Mouse (Mus musculus) left cerebral cortex, adult 8-10 months (tissue): ENCODE results near the gene Inpp5k. TPM values are rescaled to one million over a fixed set of nuclear protein-coding genes. Genes with fewer than 3 reads are reported as not detected.
A peak's percentile ranks its signal among the peaks of the same experiment; 100 is the strongest.

Source experiments
- DNase-seq, 2 experiments: peaks; one replicate each; pipeline ENCODE4 v3.0.0; 2022; ENCODE audit warnings: low spot score in 2 of 2
- total RNA-seq, 4 experiments: library from RNA; stranded (reverse); gene quantifications; 2 replicates each; pipeline ENCODE4 v1.2.4; 2022

Gene Inpp5k
- total RNA-seq, 4 experiments from 2014 or later, result 41.3 to 43.5 (median 42.5) TPM

DNA sequence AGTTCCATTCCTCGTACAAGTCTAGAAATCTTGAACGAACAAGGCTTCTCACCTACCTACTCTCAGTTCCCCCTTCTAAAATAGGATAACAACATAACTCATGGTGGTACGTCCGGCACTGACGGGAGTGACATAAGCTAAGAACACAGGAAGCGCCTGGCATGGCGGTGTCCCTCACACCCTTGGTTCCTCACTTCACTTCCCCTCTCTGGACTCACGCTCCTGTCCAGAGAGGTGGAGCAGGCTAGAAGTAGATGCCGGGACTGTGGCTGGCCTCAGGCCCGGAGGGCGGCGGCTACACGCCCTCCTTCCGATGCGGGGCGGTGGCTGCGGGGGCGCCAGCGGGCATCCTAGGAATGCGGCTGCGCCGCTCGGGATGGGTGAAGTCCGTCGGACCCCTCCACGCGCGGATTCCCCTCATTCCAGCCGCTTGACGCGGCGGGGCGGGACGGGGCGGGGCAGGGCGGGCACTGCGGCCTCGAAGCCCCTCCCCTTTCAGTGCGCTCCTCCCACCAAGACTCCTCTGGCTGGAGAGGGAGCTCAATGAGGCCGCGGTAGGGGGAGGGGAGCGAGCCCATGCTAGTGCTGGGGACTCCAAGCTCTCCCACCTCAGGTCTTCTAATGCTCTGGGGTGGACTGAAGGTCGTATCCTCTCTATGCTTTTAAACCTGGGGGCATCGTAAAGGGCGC lies 23.1 kb downstream of the Inpp5k start:
- DNase-seq, result peak in 1 of 2 experiments; percentile 53

DNA sequence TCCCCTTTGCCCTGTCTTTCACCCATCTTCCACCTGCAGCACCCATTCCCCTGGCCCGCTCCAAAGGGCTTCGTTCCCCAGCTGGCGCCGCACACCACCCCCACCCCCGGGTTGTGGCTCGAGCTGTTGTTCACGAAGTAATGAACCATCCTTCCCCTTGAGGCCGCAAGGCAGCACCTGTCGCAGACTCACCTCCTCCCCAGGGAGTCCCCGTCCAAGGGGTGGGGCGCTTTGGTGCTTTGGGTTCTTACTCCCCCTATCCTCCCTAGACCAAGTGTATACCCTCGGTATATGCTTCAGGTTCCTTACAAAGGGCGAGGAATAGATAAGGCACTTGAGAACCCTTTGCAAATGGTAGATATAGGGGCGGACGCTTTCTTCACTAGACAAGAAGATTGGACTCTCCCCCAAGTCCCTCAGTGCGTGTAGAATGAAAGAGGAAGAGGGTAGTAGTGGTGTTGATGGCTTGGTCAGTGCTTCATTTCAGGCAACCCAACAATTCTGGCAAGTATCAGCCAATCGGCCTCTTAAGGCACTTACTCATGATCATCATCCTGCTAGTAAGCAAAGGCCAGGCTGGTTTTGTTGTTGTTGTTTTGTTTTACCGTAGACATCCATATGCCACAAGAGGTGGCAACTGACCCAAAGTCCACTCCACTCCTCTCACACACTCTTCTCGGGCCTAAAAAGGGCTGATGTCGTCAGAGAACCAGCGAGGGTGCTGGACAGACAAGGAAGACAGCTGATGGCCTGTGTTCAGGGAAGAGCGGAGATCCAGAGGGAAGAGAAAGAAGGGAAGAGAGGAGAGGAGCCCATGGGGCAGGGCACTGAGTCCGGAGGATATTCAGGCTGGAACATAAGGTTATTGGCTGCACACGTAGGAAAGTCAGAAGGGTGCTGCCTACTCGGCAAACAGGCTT lies 23.9 kb downstream of the Inpp5k start:
- no peak for DNase-seq

DNA sequence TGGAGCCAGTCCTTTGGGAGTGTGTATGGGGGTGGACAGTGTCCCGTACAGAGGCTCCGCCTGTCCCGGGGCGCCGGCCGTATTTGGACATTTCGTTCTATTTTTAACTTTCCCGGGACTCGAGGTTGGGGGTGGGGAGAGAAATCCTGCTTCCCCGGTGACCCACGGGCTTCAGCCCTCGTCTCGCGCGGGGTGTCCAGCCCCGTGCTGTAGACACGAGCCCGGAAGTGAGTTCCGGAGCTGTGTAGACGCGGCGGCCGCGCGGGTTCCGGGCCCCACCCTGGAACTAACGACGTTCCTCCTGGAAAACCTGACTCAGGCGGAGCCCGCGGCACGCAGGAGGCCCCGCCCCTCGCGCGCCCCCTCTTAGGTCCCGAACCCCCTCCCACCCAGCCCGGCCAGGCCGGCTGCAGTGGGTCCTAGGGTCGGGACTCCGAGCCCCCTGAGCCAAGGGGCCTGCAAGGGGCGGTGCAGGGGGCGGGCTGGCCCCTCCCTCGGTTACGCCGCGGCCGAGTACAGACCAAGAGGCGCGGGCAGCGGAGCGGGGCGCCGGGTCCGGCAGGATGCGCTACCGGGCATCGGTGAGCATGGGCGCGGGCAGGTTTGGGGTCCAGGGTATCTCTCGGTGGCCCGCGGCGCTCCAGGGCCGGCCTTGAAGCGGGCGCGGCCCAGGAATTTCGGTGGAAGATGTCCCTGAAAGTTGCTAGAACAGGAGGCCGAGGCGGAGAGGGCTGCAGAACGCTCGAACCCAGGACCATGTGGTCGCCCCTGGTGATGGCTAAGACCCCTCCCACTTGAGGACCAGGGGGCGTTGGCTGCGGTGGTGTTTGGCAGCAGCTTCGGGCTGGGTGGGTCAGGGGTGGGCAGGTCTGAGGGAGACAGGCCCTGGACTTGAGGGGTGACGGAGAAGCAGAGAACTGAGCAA lies 25.1 kb downstream of the Inpp5k start:
- peak in 1 of 2 experiments; percentile 54 for DNase-seq

DNA sequence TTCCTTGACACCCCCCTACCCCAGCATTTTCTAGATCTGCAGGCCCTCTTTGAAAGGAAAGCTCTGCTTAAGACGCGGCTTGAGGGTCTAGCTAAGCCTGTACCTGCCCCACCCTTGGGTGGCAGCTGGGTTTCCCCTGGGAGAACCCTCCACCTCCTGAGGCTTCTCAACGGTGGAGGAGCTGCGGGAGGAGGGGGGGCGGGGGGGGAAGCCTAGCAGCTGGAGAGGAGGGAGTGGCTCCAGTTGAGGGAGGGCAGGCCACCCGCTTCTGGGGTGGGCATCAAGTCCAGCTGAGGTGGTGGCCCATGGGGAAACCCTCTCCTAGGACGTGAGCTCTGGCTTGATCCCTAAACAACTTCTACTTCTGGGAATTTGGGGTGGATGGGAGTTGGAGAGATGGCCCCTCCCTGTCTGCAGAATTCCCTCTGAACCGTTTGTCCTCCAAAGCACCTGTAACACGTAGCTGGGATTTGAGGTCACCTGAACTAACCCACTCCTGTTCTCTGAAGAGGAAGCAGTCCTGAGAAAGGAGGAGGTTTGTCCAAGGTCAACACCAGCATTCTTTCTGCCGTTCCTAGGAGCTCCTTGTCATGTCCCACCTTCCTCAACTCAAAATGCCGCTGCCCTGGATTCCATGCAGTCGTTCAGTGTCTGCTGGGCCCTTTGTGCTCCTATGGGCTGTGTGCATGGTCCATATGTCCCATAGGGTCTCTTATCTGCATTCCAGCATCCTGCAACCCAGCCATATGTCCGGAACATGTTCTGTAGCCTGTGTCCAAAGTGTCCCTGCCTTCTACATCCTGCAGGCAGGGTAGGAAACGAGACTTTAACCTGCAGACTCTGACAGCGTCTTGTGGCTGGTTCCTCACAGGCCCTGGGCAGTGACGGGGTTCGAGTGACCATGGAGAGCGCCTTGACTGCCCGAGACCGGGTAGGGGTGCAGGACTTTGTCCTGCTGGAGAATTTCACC lies 26.1 kb downstream of the Inpp5k start:
- no peak for DNase-seq

DNA sequence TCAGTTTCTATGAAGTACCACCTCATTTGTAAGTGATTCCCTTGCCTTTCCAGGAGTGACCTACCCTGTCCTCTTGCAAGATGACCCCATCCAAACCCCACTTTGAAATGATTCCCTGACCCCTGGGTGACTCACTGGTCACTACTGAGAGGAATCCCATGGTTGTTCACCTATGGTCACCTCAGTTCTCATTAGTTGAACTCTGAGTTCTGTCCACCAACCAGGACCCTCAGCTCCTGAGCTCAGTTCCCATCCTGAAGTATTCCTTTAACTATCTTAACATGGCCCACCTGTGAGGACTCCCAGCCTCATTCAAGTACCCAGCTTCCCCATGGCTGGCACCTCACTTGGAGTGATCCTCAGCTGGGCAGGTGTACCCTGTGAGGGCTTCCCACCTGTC lies 27.1 kb downstream of the Inpp5k start:
- DNase-seq, result no peak

DNA sequence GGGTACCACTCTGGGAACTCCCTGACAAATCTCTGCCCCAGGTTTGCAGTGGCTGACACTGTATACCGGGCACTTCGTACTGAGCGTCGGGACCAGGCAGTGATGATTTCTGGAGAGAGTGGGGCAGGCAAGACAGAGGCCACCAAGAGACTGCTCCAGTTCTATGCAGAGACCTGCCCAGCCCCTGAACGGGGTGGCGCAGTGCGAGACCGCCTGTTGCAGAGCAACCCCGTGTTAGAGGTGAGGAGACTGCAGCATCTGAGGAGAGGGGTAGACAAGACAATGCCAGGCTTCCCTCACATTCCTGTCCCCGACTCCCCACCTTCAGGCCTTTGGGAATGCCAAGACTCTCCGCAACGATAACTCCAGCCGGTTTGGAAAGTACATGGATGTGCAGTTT lies 27.5 kb downstream of the Inpp5k start:
- DNase-seq, result no peak

DNA sequence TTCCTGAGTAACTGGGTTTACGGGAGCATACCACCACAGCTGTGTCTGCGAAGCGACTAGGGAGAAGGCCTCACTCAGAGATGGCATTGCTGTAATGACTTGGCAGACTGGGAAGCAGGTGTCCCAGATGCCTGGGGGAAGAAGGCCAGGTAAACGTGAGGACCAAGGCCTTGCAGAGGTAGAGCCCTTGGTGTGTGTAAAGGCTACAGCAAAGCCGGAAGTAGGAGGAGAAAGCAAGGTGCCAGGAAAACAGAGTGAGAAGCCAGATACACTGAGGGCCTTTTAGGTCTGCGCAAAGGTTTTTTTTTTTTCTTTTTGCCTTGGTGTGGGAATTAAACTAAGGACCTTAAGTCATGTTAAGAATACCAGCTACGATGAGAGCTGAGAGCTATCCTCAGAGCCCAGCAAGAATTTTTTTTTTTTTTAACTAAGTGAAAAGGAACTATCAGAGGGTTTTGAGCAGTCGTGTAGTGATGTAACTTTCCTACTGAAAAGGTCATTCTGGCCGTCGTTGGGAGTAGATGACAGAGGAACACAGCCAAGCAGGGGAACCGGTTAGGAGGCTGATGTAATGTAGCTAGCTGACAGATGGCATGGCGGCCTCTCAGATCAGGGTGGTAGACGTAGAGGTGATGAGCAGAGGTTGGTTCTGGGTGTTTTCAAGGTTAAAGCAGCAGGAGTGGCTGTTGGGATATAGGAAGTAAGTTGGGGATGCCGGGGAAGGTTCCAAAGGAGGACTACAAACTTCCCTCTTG lies 28.4 kb downstream of the Inpp5k start:
- no peak for DNase-seq

DNA sequence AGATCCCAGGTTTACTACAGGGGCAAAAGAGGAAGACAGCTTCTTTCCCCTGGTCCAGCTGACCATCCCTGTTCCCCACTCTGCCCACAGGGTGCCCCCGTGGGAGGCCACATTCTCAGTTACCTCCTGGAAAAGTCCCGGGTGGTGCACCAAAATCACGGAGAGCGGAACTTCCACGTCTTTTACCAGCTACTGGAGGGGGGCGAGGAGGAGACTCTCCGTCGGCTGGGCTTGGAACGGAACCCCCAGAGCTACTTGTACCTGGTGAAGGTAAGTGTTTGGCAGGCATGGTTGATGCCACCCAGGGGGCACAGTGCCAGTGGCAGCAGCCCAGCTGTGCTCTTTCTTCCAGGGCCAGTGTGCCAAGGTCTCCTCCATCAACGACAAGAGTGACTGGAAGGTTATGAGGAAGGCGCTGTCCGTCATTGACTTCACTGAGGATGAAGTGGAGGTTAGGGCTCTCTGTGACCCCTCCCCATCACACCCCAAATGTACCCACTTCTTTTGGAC lies 29.3 kb downstream of the Inpp5k start:
- DNase-seq, result no peak

DNA sequence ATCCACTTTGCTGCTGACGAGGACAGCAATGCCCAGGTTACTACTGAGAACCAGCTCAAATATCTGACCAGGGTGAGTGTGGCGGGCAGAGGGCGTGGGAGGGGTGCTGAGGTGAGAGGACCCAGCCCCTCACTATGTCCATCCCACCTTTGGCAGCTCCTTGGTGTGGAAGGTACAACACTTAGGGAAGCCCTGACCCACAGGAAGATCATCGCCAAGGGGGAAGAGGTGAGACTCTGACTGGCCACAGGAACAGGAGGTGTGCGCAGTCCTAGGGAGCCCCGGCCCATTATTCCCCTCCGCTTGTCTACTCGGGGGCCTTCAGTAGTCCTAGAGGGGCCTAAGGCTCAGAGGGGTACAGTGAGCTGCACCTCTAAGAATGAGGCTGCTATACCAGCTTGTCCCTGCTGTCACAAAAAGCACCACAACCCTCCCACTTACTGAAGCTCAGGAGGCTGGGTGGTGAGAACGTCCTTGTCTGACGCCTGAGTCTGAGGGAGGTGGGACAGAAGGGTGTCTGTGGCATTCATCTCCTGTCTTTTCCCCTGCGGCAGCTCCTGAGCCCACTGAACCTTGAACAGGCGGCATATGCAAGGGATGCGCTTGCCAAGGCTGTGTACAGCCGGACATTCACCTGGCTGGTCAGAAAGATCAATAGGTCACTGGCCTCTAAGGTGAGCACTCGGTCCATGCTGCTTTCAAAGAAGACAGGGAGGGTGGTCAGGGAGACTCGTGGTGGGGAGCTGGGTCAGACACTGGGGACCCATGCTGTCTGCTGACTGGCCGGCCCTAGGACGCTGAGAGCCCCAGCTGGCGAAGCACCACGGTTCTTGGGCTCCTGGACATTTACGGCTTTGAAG lies 30.4 kb downstream of the Inpp5k start:
- DNase-seq, result no peak

DNA sequence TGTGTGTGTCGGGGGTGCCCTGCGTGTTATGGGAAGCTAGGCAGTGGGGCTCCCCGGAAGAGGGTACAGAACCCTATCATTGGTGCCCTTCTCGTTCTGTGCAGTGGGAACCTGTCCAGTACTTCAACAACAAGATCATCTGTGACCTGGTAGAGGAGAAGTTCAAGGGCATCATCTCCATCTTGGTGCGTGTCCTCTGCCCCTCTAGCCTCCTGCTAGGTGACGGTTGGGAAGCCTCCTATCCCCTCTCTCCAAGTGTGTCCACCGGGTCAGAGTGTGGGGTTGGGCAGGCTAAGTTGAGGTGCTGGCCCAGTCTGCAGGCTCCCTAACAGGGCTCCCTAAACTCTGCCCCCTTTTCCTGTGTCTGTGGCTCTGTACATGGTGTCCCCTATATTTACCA lies 31.3 kb downstream of the Inpp5k start:
- DNase-seq, result no peak

DNA sequence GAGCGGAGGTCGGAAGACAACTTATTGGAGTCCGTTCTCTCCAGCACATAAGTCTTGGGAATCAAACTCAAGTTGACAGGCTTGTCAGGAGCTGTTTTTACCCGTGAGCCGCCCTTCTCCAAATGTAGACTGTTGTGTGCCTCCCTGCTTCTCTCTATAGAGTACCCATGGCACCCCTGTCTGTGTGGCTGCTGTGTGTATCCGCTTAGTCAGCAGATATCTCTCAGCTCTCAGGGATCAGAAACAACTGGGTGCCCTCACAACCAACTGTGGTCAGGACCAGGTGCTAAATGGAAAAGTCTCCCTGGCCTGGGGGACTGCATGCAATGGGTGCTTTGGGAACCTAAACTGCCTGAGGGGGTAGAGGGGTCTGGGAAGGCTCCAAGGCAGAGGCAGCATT lies 35.5 kb downstream of the Inpp5k start:
- no peak for DNase-seq

DNA sequence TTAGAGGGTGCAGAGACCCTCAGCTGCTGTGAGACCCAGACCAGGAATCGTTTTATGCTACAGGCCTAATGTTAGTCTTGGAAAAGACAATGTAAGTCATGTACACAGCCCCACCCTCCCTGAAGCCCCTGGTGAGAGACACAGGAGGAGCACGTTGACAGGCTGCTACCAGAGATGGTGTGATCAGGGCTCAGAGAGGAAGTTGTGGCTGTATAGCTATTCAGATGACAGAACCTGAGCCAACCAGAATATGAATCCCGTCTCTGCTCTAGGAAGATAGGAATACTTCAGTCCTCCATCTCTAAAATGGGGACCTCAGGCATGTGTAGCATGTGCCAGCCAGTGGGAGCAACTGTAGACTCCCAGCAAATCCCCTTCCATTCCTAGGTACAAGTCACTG lies 37.8 kb downstream of the Inpp5k start:
- DNase-seq, result no peak

DNA sequence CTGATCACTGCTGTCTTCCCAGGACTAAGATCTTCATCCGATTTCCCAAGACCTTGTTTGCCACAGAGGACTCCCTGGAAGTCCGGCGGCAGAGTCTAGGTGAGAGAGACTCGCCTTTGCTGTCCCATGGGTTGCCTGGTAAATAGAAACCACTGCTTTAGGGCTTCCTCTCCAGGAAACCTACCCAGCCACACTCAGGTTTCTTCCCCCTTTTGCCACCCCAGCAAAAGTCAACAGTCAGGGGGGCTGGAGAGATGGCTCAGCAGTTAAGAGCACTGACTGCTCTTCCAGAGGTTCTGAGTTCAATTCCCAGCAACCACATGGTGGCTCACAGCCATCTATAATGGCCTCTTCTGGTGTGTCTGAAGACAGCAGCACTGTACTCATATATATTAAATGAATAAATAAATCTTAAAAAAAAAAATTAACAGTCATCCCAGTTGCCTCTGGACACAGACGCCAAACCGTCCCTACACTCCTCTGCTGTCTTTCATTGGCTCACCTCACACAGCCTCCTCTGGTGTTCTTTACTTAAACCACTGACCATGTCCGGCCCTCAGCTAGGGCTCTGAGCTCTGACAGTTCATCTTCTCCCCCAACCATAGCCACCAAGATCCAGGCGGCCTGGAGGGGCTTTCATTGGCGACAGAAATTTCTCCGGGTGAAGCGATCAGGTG lies 38.5 kb downstream of the Inpp5k start:
- no peak for DNase-seq

DNA sequence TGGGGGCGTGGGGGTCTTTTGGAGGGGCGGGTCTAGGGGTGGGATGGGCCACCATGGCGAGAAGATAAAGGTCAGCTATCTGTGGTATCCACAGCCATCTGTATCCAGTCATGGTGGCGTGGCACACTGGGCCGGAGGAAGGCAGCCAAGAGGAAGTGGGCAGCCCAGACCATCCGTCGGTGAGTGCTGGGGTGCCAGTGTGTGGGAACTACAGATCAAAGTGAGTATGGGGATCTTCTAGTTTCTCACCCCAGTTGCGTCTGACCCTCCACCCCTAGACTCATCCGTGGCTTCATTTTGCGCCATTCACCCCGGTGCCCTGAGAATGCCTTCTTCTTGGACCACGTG lies 39.0 kb downstream of the Inpp5k start:
- DNase-seq, result no peak

DNA sequence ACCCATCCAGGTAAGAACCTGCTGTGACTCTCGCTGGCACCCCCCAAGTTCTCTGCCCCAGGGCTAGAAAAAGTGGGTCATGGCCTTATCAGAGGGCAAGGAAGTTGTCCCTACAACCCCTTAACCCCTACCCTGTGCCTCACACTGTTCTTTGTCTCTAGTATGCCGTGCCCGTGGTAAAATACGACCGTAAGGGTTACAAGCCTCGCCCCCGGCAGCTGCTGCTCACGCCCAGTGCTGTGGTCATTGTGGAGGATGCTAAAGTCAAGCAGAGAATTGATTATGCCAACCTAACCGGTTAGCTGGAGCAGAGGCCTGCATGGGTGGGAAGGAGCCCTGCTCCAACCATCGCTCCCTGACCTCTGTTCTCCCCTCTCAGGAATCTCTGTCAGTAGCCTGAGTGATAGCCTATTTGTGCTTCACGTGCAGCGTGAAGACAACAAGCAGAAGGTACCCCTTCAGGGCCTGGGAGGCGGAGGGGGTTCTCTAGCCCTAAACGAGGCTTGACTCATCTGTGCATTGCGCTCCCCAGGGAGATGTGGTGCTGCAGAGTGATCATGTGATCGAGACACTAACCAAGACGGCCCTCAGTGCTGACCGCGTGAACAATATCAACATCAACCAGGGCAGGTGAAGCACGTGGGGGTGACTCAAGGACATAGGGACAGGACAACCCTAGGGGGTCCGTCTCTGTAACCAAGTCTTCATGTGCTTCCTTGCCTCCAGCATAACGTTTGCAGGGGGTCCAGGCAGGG lies 40.8 kb downstream of the Inpp5k start:
- DNase-seq, result no peak

DNA sequence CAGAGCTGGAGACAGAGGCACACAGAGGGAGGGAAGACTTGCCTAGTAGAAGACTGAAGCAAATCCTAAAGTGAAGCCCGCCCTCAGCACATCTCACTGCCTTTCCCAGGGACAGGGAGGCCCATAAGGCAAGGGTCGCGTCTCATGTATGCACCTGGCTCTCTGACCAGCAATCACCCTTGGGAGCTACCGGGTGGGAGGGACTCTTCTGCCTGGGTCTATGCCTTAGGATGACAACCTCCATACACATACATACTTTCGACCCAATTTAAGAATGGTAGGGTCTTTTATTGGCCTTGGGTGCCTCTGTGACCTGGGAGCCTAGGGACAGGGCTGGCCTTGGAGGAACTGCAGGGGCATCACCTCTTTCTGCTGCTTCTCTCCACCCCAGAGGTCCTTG lies 42.6 kb downstream of the Inpp5k start:
- DNase-seq, result no peak

DNA sequence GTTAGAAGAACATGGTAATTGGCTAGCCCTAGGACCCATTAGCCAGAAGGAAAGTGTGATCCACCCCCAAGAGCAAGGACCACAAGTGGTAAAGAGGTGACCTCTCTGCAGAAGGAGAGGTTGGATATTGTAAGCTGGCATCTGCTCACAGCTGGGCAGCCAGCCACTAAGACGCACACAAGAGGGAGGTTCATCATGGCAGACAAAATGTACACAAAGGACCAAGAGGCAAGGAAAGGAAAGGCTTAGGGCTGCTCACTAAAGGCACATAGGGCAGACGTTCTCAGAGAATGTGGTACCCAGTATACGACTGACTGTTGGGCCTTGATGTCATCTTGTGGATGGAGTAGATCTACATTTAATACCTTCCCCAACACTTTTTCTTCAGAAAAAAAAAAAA lies 44.1 kb downstream of the Inpp5k start:
- no peak for DNase-seq
